Mouse (Mus musculus): ENCODE data around the gene Mrtfa. TPM values are rescaled to one million over a fixed set of nuclear protein-coding genes. Genes with fewer than 3 reads are reported as not detected.

The Mrtfa gene
- polyA plus RNA-seq, 1 experiment from 2014 or later, result 14.7 TPM

GRCm38 (mm10) chr15:81032941-81033629 is 157.5 kb downstream of the Mrtfa start:
- ATAC-seq (ENCODE audit: insufficient number of reproducible peaks, insufficient read depth, low FRiP score, low read depth), result no peak
- H3K9me3 ChIP-seq (ENCODE audit: control insufficient read depth, low read length), result no peaks in the 10 kb centered on the region
- no peak overlapping the region for H3K4me2 ChIP-seq (ENCODE audit: low read length)
- H3K27me3 ChIP-seq (ENCODE audit: control insufficient read depth, insufficient read depth, low read length), result no peaks in the 10 kb centered on the region
- H3K36me3 ChIP-seq (ENCODE audit: control insufficient read depth, insufficient read depth, low read length), result no peaks in the 10 kb centered on the region
- no peak overlapping the region for H3K4me3 ChIP-seq (ENCODE audit: control insufficient read depth in 1 of 2, insufficient read depth in 1 of 2, low read depth in 1 of 2, low read length in 2 of 2)
- no peak overlapping the region for H3K9ac ChIP-seq (ENCODE audit: low read length)
- 0 out of 4 replicates have a peak overlapping the region, but pooled peaks of 1 of the 2 experiments have one; percentile 20 for H3K27ac ChIP-seq (replicated peaks in 1 of 2; ENCODE audit: control insufficient read depth in 1 of 2, insufficient read depth in 1 of 2, low read depth in 2 of 2, low read length in 2 of 2)
- peaks cover 24 to 28% of the 10 kb centered on the region in 2 experiments for H3K4me1 ChIP-seq (ENCODE audit: control insufficient read depth in 2 of 2, insufficient read depth in 2 of 2, low read length in 2 of 2)
- WGBS, result 44% methylated on average over 9 of the region's 9 CpGs

- 83% methylated on average over 4 of the region's 4 CpGs for WGBS
- ATAC-seq (ENCODE audit: insufficient number of reproducible peaks, insufficient read depth, low FRiP score, low read depth), result no peak
- Histone ChIP-seq H3K4me1 (ENCODE audit: control insufficient read depth in 2 of 2, insufficient read depth in 2 of 2, low read length in 2 of 2) (peaks cover 33 to 41% of the 10 kb centered on the region in 2 experiments), H3K4me2 (ENCODE audit: low read length) (no peak overlapping the region), H3K27me3 (ENCODE audit: control insufficient read depth, insufficient read depth, low read length) (no peaks in the 10 kb centered on the region), H3K36me3 (ENCODE audit: control insufficient read depth, insufficient read depth, low read length) (no peaks in the 10 kb centered on the region), H3K27ac (replicated peaks in 1 of 2; ENCODE audit: control insufficient read depth in 1 of 2, insufficient read depth in 1 of 2, low read depth in 2 of 2, low read length in 2 of 2) (no peak overlapping the region), H3K4me3 (ENCODE audit: control insufficient read depth in 1 of 2, insufficient read depth in 1 of 2, low read depth in 1 of 2, low read length in 2 of 2) (no peak overlapping the region), H3K9me3 (ENCODE audit: control insufficient read depth, low read length) (no peaks in the 10 kb centered on the region), H3K9ac (ENCODE audit: low read length) (no peak overlapping the region)
These were observed 158.9 kb downstream of the Mrtfa start for GRCm38 (mm10) chr15:81031611-81032010.

- WGBS, result 82% methylated on average over 10 of the region's 10 CpGs
- H3K9ac ChIP-seq (ENCODE audit: low read length), result no peak overlapping the region
- H3K4me2 ChIP-seq (ENCODE audit: low read length), result no peak overlapping the region
- no peaks in the 10 kb centered on the region for H3K27me3 ChIP-seq (ENCODE audit: control insufficient read depth, insufficient read depth, low read length)
- no peak overlapping the region for H3K27ac ChIP-seq (replicated peaks in 1 of 2; ENCODE audit: control insufficient read depth in 1 of 2, insufficient read depth in 1 of 2, low read depth in 2 of 2, low read length in 2 of 2)
- no peak for ATAC-seq (ENCODE audit: insufficient number of reproducible peaks, insufficient read depth, low FRiP score, low read depth)
- H3K4me3 ChIP-seq (ENCODE audit: control insufficient read depth in 1 of 2, insufficient read depth in 1 of 2, low read depth in 1 of 2, low read length in 2 of 2), result no peak overlapping the region
- no peaks in the 10 kb centered on the region for H3K36me3 ChIP-seq (ENCODE audit: control insufficient read depth, insufficient read depth, low read length)
- peaks cover 33 to 41% of the 10 kb centered on the region in 2 experiments for H3K4me1 ChIP-seq (ENCODE audit: control insufficient read depth in 2 of 2, insufficient read depth in 2 of 2, low read length in 2 of 2)
- H3K9me3 ChIP-seq (ENCODE audit: control insufficient read depth, low read length), result no peaks in the 10 kb centered on the region
These were observed 159.6 kb downstream of the Mrtfa start for GRCm38 (mm10) chr15:81030891-81031425.

- Histone ChIP-seq H3K27ac (replicated peaks in 1 of 2; ENCODE audit: control insufficient read depth in 1 of 2, insufficient read depth in 1 of 2, low read depth in 2 of 2, low read length in 2 of 2) (peak overlapping the region in 1 of 2 experiments; percentile 44; a peak in 1 of 4 replicates), H3K27me3 (ENCODE audit: control insufficient read depth, insufficient read depth, low read length) (no peaks in the 10 kb centered on the region), H3K9ac (ENCODE audit: low read length) (peak overlapping the region; percentile 38), H3K9me3 (ENCODE audit: control insufficient read depth, low read length) (no peaks in the 10 kb centered on the region), H3K4me3 (ENCODE audit: control insufficient read depth in 1 of 2, insufficient read depth in 1 of 2, low read depth in 1 of 2, low read length in 2 of 2) (no peak overlapping the region), H3K36me3 (ENCODE audit: control insufficient read depth, insufficient read depth, low read length) (0 out of 2 replicates have a peak, but pooled peaks cover 6% of the 10 kb centered on the region), H3K4me1 (ENCODE audit: control insufficient read depth in 2 of 2, insufficient read depth in 2 of 2, low read length in 2 of 2) (peaks cover 9 to 16% of the 10 kb centered on the region in 2 experiments), H3K4me2 (ENCODE audit: low read length) (peak overlapping the region; percentile 21; the same call in 1 of the 2 replicates)
- peak; percentile 63 for ATAC-seq (ENCODE audit: insufficient number of reproducible peaks, insufficient read depth, low FRiP score, low read depth)
- WGBS, result 9% methylated on average over 8 of the region's 8 CpGs
These were observed 163.0 kb downstream of the Mrtfa start for GRCm38 (mm10) chr15:81027378-81028173.

- Histone ChIP-seq H3K4me3 (ENCODE audit: control insufficient read depth in 1 of 2, insufficient read depth in 1 of 2, low read depth in 1 of 2, low read length in 2 of 2) (no peak overlapping the region), H3K36me3 (ENCODE audit: control insufficient read depth, insufficient read depth, low read length) (peaks cover 6% of the 10 kb centered on the region; the same call in 1 of the 2 replicates), H3K9ac (ENCODE audit: low read length) (peak overlapping the region; percentile 38), H3K27me3 (ENCODE audit: control insufficient read depth, insufficient read depth, low read length) (no peaks in the 10 kb centered on the region), H3K27ac (replicated peaks in 1 of 2; ENCODE audit: control insufficient read depth in 1 of 2, insufficient read depth in 1 of 2, low read depth in 2 of 2, low read length in 2 of 2) (peak overlapping the region in 1 of 2 experiments; percentile 44; a peak in 1 of 4 replicates), H3K4me2 (ENCODE audit: low read length) (no peak overlapping the region; the same call in 1 of the 2 replicates), H3K4me1 (ENCODE audit: control insufficient read depth in 2 of 2, insufficient read depth in 2 of 2, low read length in 2 of 2) (peaks cover 9 to 13% of the 10 kb centered on the region in 2 experiments), H3K9me3 (ENCODE audit: control insufficient read depth, low read length) (no peaks in the 10 kb centered on the region)
- 54% methylated on average over 5 of the region's 5 CpGs for WGBS
- no peak for ATAC-seq (ENCODE audit: insufficient number of reproducible peaks, insufficient read depth, low FRiP score, low read depth)
These were observed 163.7 kb downstream of the Mrtfa start for GRCm38 (mm10) chr15:81026901-81027300.

- no peak overlapping the region for H3K4me3 ChIP-seq (ENCODE audit: control insufficient read depth in 1 of 2, insufficient read depth in 1 of 2, low read depth in 1 of 2, low read length in 2 of 2)
- WGBS, result 89% methylated on average over 9 of the region's 9 CpGs
- no peak overlapping the region for H3K4me2 ChIP-seq (ENCODE audit: low read length)
- no peaks in the 10 kb centered on the region for H3K9me3 ChIP-seq (ENCODE audit: control insufficient read depth, low read length)
- H3K36me3 ChIP-seq (ENCODE audit: control insufficient read depth, insufficient read depth, low read length), result peaks cover 27% of the 10 kb centered on the region
- H3K4me1 ChIP-seq (ENCODE audit: control insufficient read depth in 2 of 2, insufficient read depth in 2 of 2, low read length in 2 of 2), result peaks cover 9 to 13% of the 10 kb centered on the region in 2 experiments
- no peak for ATAC-seq (ENCODE audit: insufficient number of reproducible peaks, insufficient read depth, low FRiP score, low read depth)
- no peak overlapping the region for H3K27ac ChIP-seq (replicated peaks in 1 of 2; ENCODE audit: control insufficient read depth in 1 of 2, insufficient read depth in 1 of 2, low read depth in 2 of 2, low read length in 2 of 2)
- H3K27me3 ChIP-seq (ENCODE audit: control insufficient read depth, insufficient read depth, low read length), result no peaks in the 10 kb centered on the region
- no peak overlapping the region for H3K9ac ChIP-seq (ENCODE audit: low read length)
These were observed 166.7 kb downstream of the Mrtfa start for GRCm38 (mm10) chr15:81023842-81024241.

GRCm38 (mm10) chr15:81022437-81022836 is 168.1 kb downstream of the Mrtfa start:
- Histone ChIP-seq H3K9me3 (ENCODE audit: control insufficient read depth, low read length) (no peaks in the 10 kb centered on the region), H3K4me2 (ENCODE audit: low read length) (no peak overlapping the region), H3K4me3 (ENCODE audit: control insufficient read depth in 1 of 2, insufficient read depth in 1 of 2, low read depth in 1 of 2, low read length in 2 of 2) (no peak overlapping the region), H3K27me3 (ENCODE audit: control insufficient read depth, insufficient read depth, low read length) (no peaks in the 10 kb centered on the region), H3K9ac (ENCODE audit: low read length) (no peak overlapping the region), H3K36me3 (ENCODE audit: control insufficient read depth, insufficient read depth, low read length) (peaks cover 41% of the 10 kb centered on the region), H3K27ac (replicated peaks in 1 of 2; ENCODE audit: control insufficient read depth in 1 of 2, insufficient read depth in 1 of 2, low read depth in 2 of 2, low read length in 2 of 2) (no peak overlapping the region), H3K4me1 (ENCODE audit: control insufficient read depth in 2 of 2, insufficient read depth in 2 of 2, low read length in 2 of 2) (peaks cover 5 to 6% of the 10 kb centered on the region in 2 experiments)
- no peak for ATAC-seq (ENCODE audit: insufficient number of reproducible peaks, insufficient read depth, low FRiP score, low read depth)
- 88% methylated on average over 7 of the region's 7 CpGs for WGBS

Measured in heart, embryonic 14.5 days (tissue).